Mouse (Mus musculus) megakaryocyte, adult 5-6 weeks (primary cell): ENCODE data around the gene Myt1l. TPM values are rescaled to one million over a fixed set of nuclear protein-coding genes. Genes with fewer than 3 reads are reported as not detected.

Source experiments
- ATAC-seq: 2 replicates; pipeline ENCODE4 v1.8.0; 2016; ENCODE audit warnings: mild to moderate bottlenecking, inconsistent platforms; ENCODE audit not compliant: poor library complexity, severe bottlenecking
- total RNA-seq, 2 experiments: library from RNA; stranded (forward) in 1 of 2; stranded (reverse) in 1 of 2; fragments of 153-499, 151-499 nt in 1 of 2; fragments of 221-1000, 200-1000 nt in 1 of 2; gene quantifications; 2 replicates each; pipeline versions ENCODE4 v1.2.3 to v1.2.4; 2015 to 2017

Myt1l gene
- total RNA-seq, 2 experiments from 2014 or later, result not detected

DNA sequence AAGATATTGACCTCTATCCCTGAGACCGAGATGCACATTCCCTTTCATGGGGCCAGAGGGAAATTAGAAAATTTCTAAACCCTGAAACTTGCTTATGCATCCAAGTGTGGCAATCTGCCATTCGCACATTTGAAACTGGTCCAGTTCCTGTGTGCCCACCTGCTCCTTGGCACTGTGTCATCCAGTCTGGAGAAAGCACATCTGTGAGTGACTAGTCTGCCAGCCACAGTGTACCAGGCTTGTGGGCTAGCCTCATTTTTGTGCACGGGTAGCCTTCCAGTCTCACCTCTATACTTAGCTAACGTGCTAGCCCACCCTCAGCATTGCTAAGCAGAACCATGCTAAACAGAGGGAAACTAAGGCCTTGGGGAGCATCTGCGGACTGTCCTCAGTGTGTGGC lies 356.2 kb downstream of the Myt1l start:
- ATAC-seq, result no peak

DNA sequence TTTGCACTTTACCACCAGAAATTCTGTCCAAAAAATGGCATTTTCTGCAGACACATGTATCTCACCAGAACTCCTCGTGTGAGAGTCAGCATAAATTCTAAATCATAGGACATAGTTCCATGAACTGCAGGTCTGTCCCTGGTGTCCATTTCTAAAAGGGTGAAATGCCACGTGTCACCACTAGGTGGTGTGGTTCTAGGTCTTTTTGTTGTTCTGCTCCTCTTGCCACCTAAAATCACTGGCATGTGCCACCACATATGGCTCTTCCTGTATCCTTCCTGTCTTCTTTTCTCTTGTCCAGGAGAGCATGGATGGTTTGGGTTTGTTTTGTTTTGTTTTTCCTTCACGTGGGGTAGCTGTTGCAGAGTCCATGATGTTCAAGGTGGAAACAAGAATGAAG lies 366.5 kb downstream of the Myt1l start:
- ATAC-seq, result no peak

DNA sequence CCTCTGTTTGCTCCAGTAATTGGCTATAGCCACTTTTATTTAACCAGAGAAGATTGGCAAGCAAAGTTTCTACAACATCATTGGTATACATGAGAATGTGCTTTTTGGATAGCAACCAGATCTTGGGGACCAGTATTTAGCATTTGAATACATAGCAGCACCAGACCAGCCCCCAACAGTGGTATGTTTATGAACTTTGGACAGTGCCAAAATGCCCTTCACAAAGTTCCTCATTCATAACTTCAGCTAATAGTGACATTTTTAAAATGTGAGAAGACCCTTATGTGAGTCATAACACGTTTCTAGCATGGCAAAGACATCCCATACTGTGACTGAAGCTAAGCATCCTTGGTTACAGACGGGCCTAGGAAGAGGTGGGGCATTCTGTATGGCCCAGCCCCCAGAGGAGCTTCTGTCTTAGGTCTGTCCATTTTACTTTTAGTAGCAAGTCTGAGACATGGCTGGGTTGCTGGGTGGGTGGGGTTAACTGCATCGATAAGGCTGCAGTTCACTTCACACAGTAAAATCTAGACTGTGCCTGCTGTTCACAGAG lies 369.4 kb downstream of the Myt1l start:
- no peak for ATAC-seq

- no peak for ATAC-seq
Observed at GRCm38 (mm10) chr12:29904101-29904874, 376.1 kb downstream of the Myt1l start.

GRCm38 (mm10) chr12:29907056-29907455 lies 378.9 kb downstream of the Myt1l start:
- no peak for ATAC-seq

DNA sequence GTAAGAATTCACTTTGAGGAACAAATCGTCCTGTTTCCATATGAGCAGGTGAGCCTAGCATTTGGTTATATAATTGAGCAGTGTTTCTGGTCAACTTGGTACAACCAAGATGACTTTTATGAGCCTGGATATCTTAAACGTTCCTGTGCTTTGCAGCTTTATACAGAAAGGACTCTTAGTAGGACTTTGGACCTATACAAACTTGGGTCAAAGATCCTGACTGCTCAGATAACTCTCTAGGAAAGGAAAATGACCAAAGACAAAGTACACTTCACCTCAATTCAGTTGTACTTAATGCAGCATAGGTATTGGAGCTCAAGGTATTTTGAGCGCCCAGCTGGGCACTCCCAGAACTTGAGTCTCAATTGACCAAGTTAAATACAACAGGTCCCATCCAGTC lies 388.0 kb downstream of the Myt1l start:
- ATAC-seq, result no peak

DNA sequence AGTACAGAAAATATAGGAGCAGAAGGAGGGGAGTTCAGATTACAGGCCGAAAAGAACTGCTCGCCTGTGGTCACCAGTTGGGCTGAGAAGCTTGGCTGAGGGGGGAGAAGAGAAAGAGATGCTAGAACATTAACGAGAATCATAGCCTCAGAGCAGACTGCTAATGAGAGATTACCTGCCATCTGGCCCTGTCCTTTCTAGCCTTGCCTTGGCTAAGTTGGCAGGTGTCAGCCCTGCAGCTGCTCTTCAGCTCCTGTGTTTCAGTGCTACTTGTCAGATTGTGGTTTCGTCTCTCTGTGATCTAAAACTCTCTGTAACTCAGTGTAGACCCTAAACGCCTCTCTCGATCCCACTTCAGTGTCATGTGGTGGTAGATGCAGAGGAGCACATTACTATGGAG lies 388.6 kb downstream of the Myt1l start:
- ATAC-seq, result no peak

DNA sequence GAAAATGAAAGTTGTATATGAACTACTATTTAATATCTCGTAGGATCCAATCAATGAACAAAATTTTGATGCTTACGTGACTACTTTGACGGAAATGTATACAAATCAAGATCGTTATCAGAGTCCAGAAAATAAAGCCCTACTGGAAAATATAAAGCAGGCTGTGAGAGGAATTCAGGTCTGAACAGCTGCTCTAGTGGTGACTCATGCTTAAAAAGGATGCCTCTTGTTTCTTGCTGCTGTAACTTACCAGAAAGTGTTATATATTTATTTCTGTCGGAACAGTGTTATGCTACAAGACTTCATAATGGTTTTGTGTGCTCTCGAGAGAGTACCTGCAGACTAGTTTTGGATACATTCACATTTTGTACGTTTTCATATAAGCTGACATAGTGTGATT lies 392.1 kb downstream of the Myt1l start:
- ATAC-seq, result no peak

GRCm38 (mm10) chr12:29921481-29921880 lies 393.3 kb downstream of the Myt1l start:
- ATAC-seq, result no peak

DNA sequence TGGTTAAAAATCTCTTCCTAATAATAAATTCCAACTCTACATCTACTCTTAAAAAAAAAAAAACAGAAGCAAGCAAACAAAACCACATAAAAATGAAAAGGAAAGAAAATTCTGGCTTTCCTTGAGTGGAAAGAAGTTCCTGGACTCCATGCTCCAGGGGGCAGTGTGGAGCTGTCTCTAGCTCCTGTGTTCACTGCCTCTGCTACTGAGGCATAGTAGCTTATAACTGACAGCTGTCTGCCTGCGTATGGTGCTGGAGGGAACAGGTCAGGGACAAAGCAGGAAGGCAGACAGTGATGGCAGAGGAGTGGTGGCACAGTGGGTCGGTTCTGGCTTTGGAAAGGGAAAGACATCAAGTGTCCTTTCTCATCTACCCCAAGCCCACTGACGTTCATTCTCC lies 398.7 kb downstream of the Myt1l start:
- no peak for ATAC-seq

DNA sequence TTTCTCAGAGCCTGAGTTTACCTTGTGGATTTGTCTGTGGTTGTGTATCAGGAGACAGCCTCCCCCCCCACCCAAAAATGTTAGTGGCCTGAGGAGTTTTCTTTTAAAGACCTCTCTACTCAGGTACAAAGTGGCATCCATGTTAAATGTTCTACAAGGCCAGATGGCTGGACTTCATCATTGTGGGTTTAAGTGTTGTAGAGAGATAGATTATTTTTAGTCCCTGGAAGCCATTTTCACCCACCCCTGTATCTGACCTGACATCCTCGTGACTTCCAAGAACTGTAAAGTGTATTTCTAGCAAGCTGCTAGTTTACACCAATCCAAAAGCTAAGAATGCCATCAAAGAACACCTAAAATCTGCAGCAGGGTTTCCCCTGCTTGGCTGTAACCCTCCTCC lies 402.4 kb downstream of the Myt1l start:
- ATAC-seq, result no peak

- ATAC-seq, result no peak
Observed at GRCm38 (mm10) chr12:29932951-29933350, 404.8 kb downstream of the Myt1l start.

DNA sequence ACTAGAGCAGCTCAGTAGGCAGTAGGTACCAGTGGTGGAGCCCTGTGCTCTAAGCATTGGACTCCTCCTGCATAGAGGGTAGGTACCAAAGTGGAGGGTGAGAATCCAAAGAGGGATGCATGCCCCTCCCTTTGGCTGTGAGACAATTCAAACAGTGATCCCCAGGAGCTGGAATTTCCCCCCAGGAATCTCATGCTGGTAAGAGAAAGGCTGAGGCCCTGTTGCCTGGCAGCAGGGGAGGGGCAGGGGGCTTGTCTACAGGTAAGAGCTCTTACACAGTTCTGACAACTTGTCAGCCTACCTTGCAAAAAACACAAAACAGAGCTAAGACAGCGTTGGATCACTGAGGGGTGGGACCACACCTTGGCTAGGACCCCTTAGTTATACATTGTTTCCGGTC lies 405.3 kb downstream of the Myt1l start:
- no peak for ATAC-seq

GRCm38 (mm10) chr12:29934120-29934581 lies 406.0 kb downstream of the Myt1l start:
- ATAC-seq, result no peak

- no peak for ATAC-seq
Observed at GRCm38 (mm10) chr12:29937308-29937707, 409.1 kb downstream of the Myt1l start, which contains the start of gene Pxdn. Pxdn (plus strand) TSS chr12:29937608.

DNA sequence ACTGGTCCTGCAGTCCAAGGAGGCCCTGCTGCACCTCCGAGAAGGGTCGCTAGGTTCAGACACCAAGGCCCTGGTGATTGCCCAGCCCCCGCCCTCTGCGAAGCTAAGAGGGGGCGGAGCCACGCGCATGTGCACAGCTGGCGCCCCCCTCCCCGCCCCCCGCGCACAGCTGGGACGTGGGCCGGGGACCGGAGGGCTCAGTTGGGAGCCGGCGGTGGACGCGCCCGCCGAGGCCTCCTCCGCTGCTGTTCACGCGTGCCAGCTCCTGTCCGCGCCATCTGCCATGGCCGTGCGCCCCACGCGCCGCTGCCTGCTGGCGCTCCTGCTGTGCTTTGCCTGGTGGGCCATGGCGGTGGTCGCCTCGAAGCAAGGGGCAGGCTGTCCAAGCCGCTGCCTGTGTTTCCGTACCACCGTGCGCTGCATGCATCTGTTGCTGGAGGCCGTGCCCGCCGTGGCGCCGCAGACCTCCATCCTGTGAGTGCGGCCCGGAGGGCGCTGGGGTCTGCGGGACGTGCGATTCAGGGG lies 409.7 kb downstream of the Myt1l start:
- no peak for ATAC-seq

- ATAC-seq, result no peak
Observed at GRCm38 (mm10) chr12:29938376-29939041, 410.3 kb downstream of the Myt1l start.

DNA sequence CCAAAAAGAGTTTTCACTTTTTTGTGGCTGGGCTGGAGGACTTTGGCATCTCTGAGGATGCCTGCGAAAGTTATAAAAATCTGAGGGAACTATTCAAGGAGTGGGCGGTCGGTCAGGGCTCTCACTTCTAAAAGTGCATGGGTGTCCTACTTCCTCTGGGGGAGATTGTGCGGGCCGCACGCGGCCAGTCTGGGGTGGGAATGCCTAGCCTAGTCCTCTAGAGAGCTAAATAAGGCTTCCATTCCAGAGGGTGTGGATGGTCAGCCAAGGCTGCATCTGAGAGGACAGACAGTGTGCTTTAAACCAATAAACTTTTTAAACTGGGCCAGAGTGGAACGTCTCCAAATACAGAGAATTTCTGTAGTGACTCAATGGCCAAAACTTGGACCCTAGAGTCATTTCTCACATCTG lies 411.1 kb downstream of the Myt1l start:
- ATAC-seq, result no peak

DNA sequence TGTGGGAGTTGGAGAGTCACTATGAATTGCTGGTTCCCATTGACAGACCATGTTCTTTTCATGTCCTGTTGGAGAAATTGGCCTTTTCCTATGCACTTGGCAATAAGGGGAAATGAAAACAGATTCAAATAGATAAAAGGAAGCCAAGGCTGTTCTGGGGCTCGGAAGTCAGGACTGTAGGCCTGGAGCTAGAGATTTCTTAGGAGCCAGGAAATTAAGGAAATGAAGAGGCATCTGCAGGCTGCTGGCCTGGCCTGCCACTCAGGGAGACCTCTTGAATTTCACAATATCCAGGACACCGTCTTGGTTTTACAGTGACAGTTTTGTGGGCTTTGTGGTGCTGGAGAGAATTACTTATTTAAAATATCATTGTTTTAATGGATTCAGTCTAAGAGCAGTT lies 414.3 kb downstream of the Myt1l start:
- ATAC-seq, result no peak

DNA sequence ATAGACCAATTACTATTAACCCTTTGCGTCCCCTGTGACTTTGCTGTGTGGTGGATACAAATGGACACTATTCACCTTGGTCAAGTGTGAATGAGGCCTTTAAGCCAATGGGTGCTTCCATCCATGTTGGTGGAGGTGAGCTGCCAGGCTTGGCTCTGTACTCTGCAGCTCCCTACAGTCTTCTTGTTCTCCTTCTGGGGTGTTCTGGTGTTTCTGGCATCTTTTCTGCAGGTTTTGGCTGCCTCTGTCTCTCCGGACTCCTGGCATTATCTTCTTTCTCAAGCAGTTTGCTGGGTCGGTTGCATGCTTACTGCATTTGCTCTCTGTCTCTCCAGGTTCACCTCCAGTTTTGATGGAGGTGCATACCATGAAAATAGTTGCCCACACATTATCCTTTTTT lies 416.5 kb downstream of the Myt1l start:
- no peak for ATAC-seq

- ATAC-seq, result no peak
Observed at GRCm38 (mm10) chr12:29945182-29945743, 417.1 kb downstream of the Myt1l start.
